Mouse (Mus musculus): Measurements from ENCODE around the gene Abhd12b. TPM values are rescaled to one million over a fixed set of nuclear protein-coding genes. Genes with fewer than 3 reads are reported as not detected.

The Abhd12b gene
- polyA plus RNA-seq, 2 experiments = not detected

DNA sequence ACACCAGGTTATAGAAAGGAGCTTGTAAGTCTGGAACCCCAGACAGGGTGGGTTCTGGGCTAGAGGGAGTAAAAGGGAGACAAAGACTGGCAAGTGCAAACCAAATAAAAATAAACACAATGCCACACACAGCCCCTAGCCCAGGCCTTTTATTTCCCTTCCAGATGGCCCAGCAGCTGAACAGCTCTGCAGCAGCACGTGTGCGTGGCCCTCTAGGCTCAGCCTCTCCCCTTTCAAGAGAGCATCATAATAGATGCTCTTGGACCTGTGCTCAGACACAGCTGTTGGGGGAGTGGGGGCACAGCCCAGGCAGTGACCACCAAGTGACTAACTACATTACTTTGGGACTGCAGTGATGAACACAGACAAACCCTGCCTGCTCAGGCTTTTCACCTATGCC lies 45.8 kb upstream of the Abhd12b start:
- Histone ChIP-seq H3K27ac (no peak overlapping the region), H3K4me1 (replicated peaks; ENCODE audit: control insufficient read depth in 2 of 2, insufficient read depth in 2 of 2, low read length in 1 of 2) (peaks cover 2 to 7% of the 10 kb centered on the region in 2 experiments; a peak in 2 of 4 replicates), H3K9ac (replicated peaks) (no peak overlapping the region), H3K36me3 (replicated peaks; ENCODE audit: control insufficient read depth, insufficient read depth, low read depth) (no peaks in the 10 kb centered on the region), H3K4me2 (ENCODE audit: low read depth) (no peak overlapping the region), H3K4me3 (ENCODE audit: insufficient read depth in 1 of 2, low read depth in 2 of 2, low read length in 2 of 2) (no peak overlapping the region), H3K27me3 (ENCODE audit: control insufficient read depth, insufficient read depth, low read length) (peaks cover 22% of the 10 kb centered on the region), H3K9me3 (ENCODE audit: control insufficient read depth, low read length) (no peaks in the 10 kb centered on the region)
- DNase-seq (ENCODE audit: low read depth in 3 of 3, low spot score in 3 of 3) (no peak), ATAC-seq (ENCODE audit: insufficient read depth) (no peak)
- WGBS (ENCODE audit: insufficient replicate concordance) = 61% methylated on average over 2 of the region's 2 CpGs
- TF ChIP-seq EP300 (IDR thresholded peaks at IDR 0.05; ENCODE audit: low read depth) = no peak
- TF ChIP-seq CTCF (IDR thresholded peaks at IDR 0.05; ENCODE audit: low read depth) = no peak

DNA sequence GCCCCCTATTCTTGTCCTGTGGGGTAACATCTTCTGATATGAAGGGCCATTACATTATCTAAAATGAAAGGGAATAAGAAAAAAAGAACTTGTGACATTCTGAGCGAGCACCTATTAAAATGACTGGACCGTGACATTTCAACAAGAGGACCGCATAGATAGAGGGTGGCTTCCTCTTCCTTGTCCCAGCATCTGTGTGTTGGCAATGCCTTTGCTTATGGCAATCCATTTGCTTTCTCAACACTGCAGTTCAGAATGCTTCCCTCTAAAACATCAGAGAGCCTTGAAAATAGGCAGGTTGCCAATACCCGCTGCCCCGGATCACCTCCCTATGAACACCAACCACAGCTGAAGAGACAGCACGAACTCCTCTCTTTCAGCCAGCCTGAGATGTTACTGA lies 44.0 kb upstream of the Abhd12b start:
- no peak for TF ChIP-seq EP300 (IDR thresholded peaks at IDR 0.05; ENCODE audit: low read depth)
- TF ChIP-seq CTCF (IDR thresholded peaks at IDR 0.05; ENCODE audit: low read depth) = no peak
- Histone ChIP-seq H3K9ac (replicated peaks) (no peak overlapping the region), H3K27ac (no peak overlapping the region), H3K27me3 (ENCODE audit: control insufficient read depth, insufficient read depth, low read length) (peaks cover 22% of the 10 kb centered on the region), H3K4me3 (ENCODE audit: insufficient read depth in 1 of 2, low read depth in 2 of 2, low read length in 2 of 2) (no peak overlapping the region), H3K4me2 (ENCODE audit: low read depth) (no peak overlapping the region; the same call in 1 of the 2 replicates), H3K36me3 (replicated peaks; ENCODE audit: control insufficient read depth, insufficient read depth, low read depth) (no peaks in the 10 kb centered on the region), H3K9me3 (ENCODE audit: control insufficient read depth, low read length) (no peaks in the 10 kb centered on the region), H3K4me1 (replicated peaks; ENCODE audit: control insufficient read depth in 2 of 2, insufficient read depth in 2 of 2, low read length in 1 of 2) (peaks cover 2 to 7% of the 10 kb centered on the region in 2 experiments; a peak in 2 of 4 replicates)
- ATAC-seq (ENCODE audit: insufficient read depth) (no peak), DNase-seq (ENCODE audit: low read depth in 3 of 3, low spot score in 3 of 3) (no peak)
- WGBS (ENCODE audit: insufficient replicate concordance) = 62% methylated on average over 6 of the region's 6 CpGs

DNA sequence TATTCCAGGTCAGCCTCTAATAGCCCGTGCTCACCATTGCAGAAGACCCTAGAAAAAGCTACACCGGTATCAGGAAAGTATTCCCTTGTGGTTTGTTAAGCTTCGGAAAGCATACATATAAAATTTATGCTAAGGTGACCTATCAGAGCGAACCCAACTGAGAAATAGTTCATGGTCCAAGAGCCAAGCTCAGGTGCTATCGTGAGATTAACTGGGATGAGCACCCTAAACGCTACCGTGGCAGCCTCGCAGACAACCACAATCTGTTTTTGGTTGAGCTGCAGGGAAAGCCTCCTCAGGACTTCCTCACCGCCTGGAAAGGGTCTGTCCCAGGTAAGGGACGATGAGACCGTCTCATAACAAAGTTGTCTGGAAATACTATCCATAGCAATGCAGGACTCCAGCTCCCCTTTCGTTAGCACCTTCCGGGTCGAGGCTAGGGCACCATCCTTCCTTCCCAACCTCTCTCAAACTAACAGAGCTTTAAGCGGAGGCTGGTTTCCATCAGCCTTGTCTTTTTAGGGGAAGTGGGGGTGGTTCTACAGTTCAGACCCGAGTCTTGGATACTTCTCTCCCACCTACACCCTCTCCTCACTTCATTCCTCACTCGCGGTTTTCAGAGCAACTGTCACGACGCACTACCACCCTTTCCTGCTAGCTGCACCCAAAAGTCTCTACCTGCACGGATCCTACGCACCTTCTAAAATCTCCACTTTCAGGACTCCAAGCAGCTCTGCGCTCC lies 43.4 kb upstream of the Abhd12b start:
- 8% methylated on average over 23 of the region's 23 CpGs for WGBS (ENCODE audit: insufficient replicate concordance)
- no peak; the same call in 1 of the 2 replicates for ATAC-seq (ENCODE audit: insufficient read depth)

DNA sequence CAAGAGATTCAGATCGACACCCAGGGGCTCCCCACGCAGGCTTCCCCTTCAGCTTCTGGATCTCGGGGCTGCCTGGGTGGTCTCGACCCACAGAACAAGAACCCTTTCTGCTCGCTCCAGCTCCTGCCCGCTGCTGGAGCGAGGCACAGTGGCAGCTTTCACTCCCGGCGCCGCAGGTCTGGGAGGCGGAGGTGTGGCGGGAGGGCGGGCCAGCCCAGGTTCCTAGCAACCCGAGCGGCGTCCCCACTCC lies 42.9 kb upstream of the Abhd12b start:
- peak overlapping the region; percentile 59 to 74 for H3K4me3 ChIP-seq (ENCODE audit: insufficient read depth in 1 of 2, low read depth in 2 of 2, low read length in 2 of 2)
- H3K4me2 ChIP-seq (ENCODE audit: low read depth) = peak overlapping the region; percentile 95
- 0% methylated on average over 15 of the region's 16 CpGs for WGBS (ENCODE audit: insufficient replicate concordance)
- H3K36me3 ChIP-seq (replicated peaks; ENCODE audit: control insufficient read depth, insufficient read depth, low read depth) = no peaks in the 10 kb centered on the region
- DNase-seq (ENCODE audit: low read depth in 3 of 3, low spot score in 3 of 3) (no peak), ATAC-seq (ENCODE audit: insufficient read depth) (peak; percentile 49)
- TF ChIP-seq EP300 (IDR thresholded peaks at IDR 0.05; ENCODE audit: low read depth) (no peak), CTCF (IDR thresholded peaks at IDR 0.05; ENCODE audit: low read depth) (no peak)
- peaks cover 22% of the 10 kb centered on the region for H3K27me3 ChIP-seq (ENCODE audit: control insufficient read depth, insufficient read depth, low read length)
- no peaks in the 10 kb centered on the region for H3K9me3 ChIP-seq (ENCODE audit: control insufficient read depth, low read length)
- peaks cover 2 to 7% of the 10 kb centered on the region in 2 experiments; a peak in 2 of 4 replicates for H3K4me1 ChIP-seq (replicated peaks; ENCODE audit: control insufficient read depth in 2 of 2, insufficient read depth in 2 of 2, low read length in 1 of 2)
- no peak overlapping the region for H3K27ac ChIP-seq
- peak overlapping the region; percentile 65 for H3K9ac ChIP-seq (replicated peaks)

More for the DNA sequence above, 43.4 kb upstream of the Abhd12b start:
- H3K4me3 ChIP-seq (ENCODE audit: insufficient read depth in 1 of 2, low read depth in 2 of 2, low read length in 2 of 2) = peak overlapping the region; percentile 59 to 74
- H3K27me3 ChIP-seq (ENCODE audit: control insufficient read depth, insufficient read depth, low read length) = peaks cover 22% of the 10 kb centered on the region
- DNase-seq (ENCODE audit: low read depth in 3 of 3, low spot score in 3 of 3) = no peak
- peak overlapping the region; percentile 65 for H3K9ac ChIP-seq (replicated peaks)
- TF ChIP-seq CTCF (IDR thresholded peaks at IDR 0.05; ENCODE audit: low read depth) (no peak), EP300 (IDR thresholded peaks at IDR 0.05; ENCODE audit: low read depth) (no peak)
- H3K27ac ChIP-seq = no peak overlapping the region
- no peaks in the 10 kb centered on the region for H3K36me3 ChIP-seq (replicated peaks; ENCODE audit: control insufficient read depth, insufficient read depth, low read depth)
- no peaks in the 10 kb centered on the region for H3K9me3 ChIP-seq (ENCODE audit: control insufficient read depth, low read length)
- peak overlapping the region; percentile 95 for H3K4me2 ChIP-seq (ENCODE audit: low read depth)
- peaks cover 2 to 7% of the 10 kb centered on the region in 2 experiments; a peak in 2 of 4 replicates for H3K4me1 ChIP-seq (replicated peaks; ENCODE audit: control insufficient read depth in 2 of 2, insufficient read depth in 2 of 2, low read length in 1 of 2)

DNA sequence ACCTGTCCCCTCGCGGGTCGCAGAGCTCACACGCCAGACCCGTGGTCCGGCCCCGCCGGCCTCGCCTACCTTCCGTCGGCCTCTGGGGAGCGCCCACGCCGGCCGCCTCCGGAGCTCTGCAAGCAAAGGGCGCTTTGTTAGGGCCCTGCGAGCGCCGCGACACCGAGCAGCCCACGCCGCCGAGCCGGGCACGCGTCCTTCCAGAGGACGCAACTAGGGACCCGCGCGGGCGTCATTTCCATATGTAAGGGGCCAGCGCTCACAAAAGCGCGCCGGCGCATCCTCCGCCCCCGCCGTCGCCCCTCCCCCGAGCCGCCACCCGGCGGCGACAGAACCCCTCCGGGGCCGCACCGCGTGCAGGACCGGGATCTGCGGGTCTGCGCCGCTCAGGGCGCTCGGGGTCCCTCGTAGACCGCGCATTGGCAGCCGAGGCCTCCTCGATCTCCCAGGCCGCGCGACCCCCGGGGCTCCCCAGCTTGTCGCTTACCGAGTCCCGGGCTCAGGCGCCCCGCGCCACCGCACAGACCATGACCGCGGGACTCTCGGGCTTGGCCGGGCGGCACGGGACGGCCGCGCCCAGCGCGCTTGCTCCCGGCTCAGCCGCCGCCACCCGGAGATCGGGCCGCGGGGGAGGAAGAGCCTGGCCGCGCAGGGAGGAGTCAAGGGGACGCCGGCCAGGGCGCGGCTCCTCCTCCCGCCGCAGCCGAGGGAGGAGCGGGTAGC lies 42.4 kb upstream of the Abhd12b start:
- H3K27me3 ChIP-seq (ENCODE audit: control insufficient read depth, insufficient read depth, low read length) = peaks cover 22% of the 10 kb centered on the region
- ATAC-seq (ENCODE audit: insufficient read depth) = peak; percentile 88
- H3K9me3 ChIP-seq (ENCODE audit: control insufficient read depth, low read length) = no peaks in the 10 kb centered on the region
- peaks cover 2 to 7% of the 10 kb centered on the region in 2 experiments; a peak in 2 of 4 replicates for H3K4me1 ChIP-seq (replicated peaks; ENCODE audit: control insufficient read depth in 2 of 2, insufficient read depth in 2 of 2, low read length in 1 of 2)
- no peaks in the 10 kb centered on the region for H3K36me3 ChIP-seq (replicated peaks; ENCODE audit: control insufficient read depth, insufficient read depth, low read depth)
- peak overlapping the region; percentile 95 for H3K4me2 ChIP-seq (ENCODE audit: low read depth)
- peak; percentile 41 to 49 (median 48) for DNase-seq (ENCODE audit: low read depth in 3 of 3, low spot score in 3 of 3)
- peak overlapping the region; percentile 65 for H3K9ac ChIP-seq (replicated peaks)
- no peak overlapping the region for H3K27ac ChIP-seq
- peak overlapping the region; percentile 59 to 74 for H3K4me3 ChIP-seq (ENCODE audit: insufficient read depth in 1 of 2, low read depth in 2 of 2, low read length in 2 of 2)
- under 1% methylated on average over 81 of the region's 101 CpGs for WGBS (ENCODE audit: insufficient replicate concordance)
- TF ChIP-seq EP300 (IDR thresholded peaks at IDR 0.05; ENCODE audit: low read depth) (no peak), CTCF (IDR thresholded peaks at IDR 0.05; ENCODE audit: low read depth) (no peak)

Measured in liver, embryonic 14.5 days (tissue).